Mouse (Mus musculus) megakaryocyte, embryonic 14.5 days (primary cell): ENCODE data around the gene Sidt1. TPM values are rescaled to one million over a fixed set of nuclear protein-coding genes. Genes with fewer than 3 reads are reported as not detected.

Experiments used
- H3K27me3 ChIP-seq: replicated peaks from 2 replicates; pipeline ENCODE3; 2012; ENCODE audit warnings: inconsistent platforms
- H3K36me3 ChIP-seq: replicated peaks from 2 replicates; pipeline ENCODE3; 2012; ENCODE audit warnings: low read length, inconsistent platforms, mixed read lengths
- H3K4me1 ChIP-seq: 2 replicates; pipeline ENCODE4 v1.6.1; 2012; ENCODE audit warnings: inconsistent platforms
- H3K4me3 ChIP-seq: replicated peaks from 2 replicates; pipeline ENCODE3; 2012; ENCODE audit warnings: moderate library complexity, mild to moderate bottlenecking, inconsistent platforms
- H3K9me3 ChIP-seq: 2 replicates; pipeline ENCODE4 v1.6.1; 2012; ENCODE audit warnings: inconsistent platforms
- FLI1 ChIP-seq: IDR thresholded peaks from 2 replicates; pipeline ENCODE4 v1.6.1; 2012; ENCODE audit warnings: low read length, inconsistent platforms, mixed read lengths
- GATA1 ChIP-seq: IDR thresholded peaks from 3 replicates; pipeline ENCODE4 v1.6.1; 2012; ENCODE audit warnings: mixed read lengths, low read length, inconsistent platforms, borderline replicate concordance
- polyA plus RNA-seq: library from polyadenylated mRNA; stranded (reverse); fragments of >175 nt; gene quantifications from 2 replicates; pipeline ENCODE4 v1.2.3, GENCODE M21; 2012; ENCODE audit warnings: low replicate concordance; ENCODE audit not compliant: insufficient read depth

Gene Sidt1
- polyA plus RNA-seq, 1 experiment: not detected

- Histone ChIP-seq H3K4me1 (peaks cover 4% of the 10 kb centered on the region), H3K9me3 (peaks cover 13% of the 10 kb centered on the region; the same call in 1 of the 2 replicates), H3K4me3 (no peak overlapping the region), H3K36me3 (peaks cover 99% of the 10 kb centered on the region), H3K27me3 (no peaks in the 10 kb centered on the region)
- TF ChIP-seq FLI1 (no peak), GATA1 (no peak)
These were observed 117.5 kb downstream of the Sidt1 start for GRCm38 (mm10) chr16:44215513-44215912.

DNA sequence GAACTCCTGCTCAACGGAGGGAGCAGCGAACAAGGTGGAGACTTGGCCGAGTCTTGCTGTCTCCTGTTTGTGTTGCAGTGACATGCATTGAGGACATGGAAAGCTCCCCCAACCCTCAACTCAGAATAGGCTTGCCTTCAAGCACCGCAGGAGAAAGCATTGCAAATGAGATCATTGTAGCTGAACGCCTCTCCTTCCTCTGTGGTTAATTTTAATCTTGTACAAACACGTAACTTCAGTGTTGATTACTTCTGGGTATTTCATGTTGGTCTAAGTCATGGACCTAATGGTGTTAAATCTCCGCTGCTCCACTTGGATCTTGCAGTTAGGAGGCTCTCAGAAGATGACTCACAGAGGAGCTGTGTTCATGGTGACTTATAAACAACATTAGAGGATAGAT, 120.3 kb downstream of the Sidt1 start:
- Histone ChIP-seq H3K27me3 (no peaks in the 10 kb centered on the region), H3K4me1 (peaks cover 12% of the 10 kb centered on the region), H3K4me3 (no peak overlapping the region), H3K9me3 (no peaks in the 10 kb centered on the region), H3K36me3 (peaks cover 98% of the 10 kb centered on the region)
- no peak for TF ChIP-seq FLI1

- no peak for TF ChIP-seq GATA1
- no peak for TF ChIP-seq FLI1
- Histone ChIP-seq H3K27me3 (no peaks in the 10 kb centered on the region), H3K9me3 (no peaks in the 10 kb centered on the region), H3K4me3 (no peak overlapping the region), H3K36me3 (peaks cover 97% of the 10 kb centered on the region), H3K4me1 (peaks cover 12% of the 10 kb centered on the region)
These were observed 122.0 kb downstream of the Sidt1 start for GRCm38 (mm10) chr16:44211054-44211414.

- no peaks in the 10 kb centered on the region for H3K9me3 ChIP-seq
- peaks cover 97% of the 10 kb centered on the region for H3K36me3 ChIP-seq
- peaks cover 12% of the 10 kb centered on the region for H3K4me1 ChIP-seq
- TF ChIP-seq FLI1 (no peak), GATA1 (no peak)
- H3K4me3 ChIP-seq: no peak overlapping the region
- H3K27me3 ChIP-seq: no peaks in the 10 kb centered on the region
These were observed 122.6 kb downstream of the Sidt1 start for GRCm38 (mm10) chr16:44210156-44211053.

GRCm38 (mm10) chr16:44205973-44206372, 127.0 kb downstream of the Sidt1 start:
- Histone ChIP-seq H3K27me3 (no peaks in the 10 kb centered on the region), H3K9me3 (no peaks in the 10 kb centered on the region), H3K36me3 (peaks cover 90% of the 10 kb centered on the region), H3K4me1 (peaks cover 12% of the 10 kb centered on the region), H3K4me3 (no peak overlapping the region)
- TF ChIP-seq GATA1: no peak
- no peak for TF ChIP-seq FLI1

DNA sequence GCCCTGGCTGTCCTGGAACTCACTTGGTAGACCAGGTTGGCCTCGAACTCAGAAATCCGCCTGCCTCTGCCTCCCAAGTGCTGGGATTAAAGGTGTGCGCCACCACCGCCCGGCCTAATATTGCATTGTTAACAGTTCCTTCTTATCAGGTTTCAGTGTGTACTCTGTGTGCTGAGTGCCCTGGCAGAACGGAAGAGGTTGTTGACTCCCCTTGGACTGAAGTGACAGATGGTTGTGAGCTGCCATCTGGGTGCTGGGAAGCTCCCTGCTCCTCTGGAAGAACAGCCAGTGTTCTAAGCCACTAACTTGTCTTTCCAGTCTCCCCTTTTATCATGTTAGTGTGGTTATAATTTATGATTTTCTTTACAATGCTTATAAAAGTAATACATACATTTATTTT, 128.7 kb downstream of the Sidt1 start:
- H3K4me3 ChIP-seq: no peak overlapping the region
- no peaks in the 10 kb centered on the region for H3K9me3 ChIP-seq
- TF ChIP-seq GATA1: no peak
- TF ChIP-seq FLI1: no peak
- H3K27me3 ChIP-seq: no peaks in the 10 kb centered on the region
- H3K36me3 ChIP-seq: peaks cover 90% of the 10 kb centered on the region
- peaks cover 4% of the 10 kb centered on the region for H3K4me1 ChIP-seq

DNA sequence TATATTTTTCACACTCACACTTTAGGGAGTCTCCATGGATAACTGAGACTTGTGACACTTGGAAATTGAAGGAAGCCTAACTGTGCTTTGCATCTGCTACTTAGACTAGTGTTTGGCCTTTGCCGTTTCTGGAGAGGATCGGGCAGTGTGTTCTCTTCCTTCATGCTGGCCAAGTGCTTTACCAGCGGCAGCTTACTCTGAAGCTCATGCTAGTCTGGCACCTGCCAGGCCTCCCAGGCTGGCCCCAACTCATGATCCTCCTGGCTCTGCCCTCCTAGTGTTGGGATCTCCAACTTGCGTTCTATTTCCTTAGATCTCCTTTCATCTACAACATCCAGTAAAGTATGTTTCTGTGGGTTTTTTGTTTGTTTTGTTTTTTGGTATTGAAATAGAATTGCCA, 132.8 kb downstream of the Sidt1 start:
- TF ChIP-seq FLI1: no peak
- TF ChIP-seq GATA1: no peak
- Histone ChIP-seq H3K4me3 (no peak overlapping the region), H3K27me3 (no peaks in the 10 kb centered on the region), H3K36me3 (peaks cover 65% of the 10 kb centered on the region), H3K9me3 (no peaks in the 10 kb centered on the region), H3K4me1 (peaks cover 16% of the 10 kb centered on the region)

DNA sequence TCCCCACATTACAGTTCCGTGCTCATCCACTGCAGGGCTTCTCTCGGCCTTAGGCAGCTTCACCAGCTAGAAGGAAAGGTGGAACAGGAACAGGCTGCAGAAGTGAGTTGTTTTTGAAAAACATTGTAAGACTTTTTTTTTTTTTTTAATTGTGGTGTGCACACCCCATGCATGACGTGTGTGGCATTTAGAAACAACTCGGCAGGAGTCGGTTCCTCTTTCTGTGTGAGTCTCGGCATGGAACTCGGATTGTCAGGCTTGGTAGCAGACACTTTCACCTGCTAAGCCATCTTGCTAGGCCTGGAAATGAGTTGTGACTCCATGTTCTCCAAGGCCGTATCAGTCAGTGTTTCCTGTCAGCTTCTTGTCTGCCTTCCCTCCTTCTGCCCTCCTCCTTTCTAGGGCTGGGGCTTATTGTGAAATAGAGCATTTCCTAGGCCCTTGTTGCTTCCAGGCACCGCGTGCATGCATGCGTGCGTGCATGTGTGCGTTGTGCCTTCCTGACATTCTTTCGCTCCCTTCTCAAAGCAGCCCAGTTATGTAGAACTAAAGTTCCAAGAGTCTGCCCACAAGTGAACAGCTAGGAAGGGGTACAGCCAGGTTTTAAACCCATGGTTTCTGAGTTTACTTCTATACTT, 133.8 kb downstream of the Sidt1 start:
- H3K4me3 ChIP-seq: no peak overlapping the region
- peaks cover 16% of the 10 kb centered on the region for H3K4me1 ChIP-seq
- no peaks in the 10 kb centered on the region for H3K9me3 ChIP-seq
- H3K27me3 ChIP-seq: no peaks in the 10 kb centered on the region
- no peak for TF ChIP-seq FLI1
- H3K36me3 ChIP-seq: peaks cover 56% of the 10 kb centered on the region

- TF ChIP-seq FLI1 (no peak), GATA1 (no peak)
- no peak overlapping the region for H3K4me3 ChIP-seq
- peaks cover 4% of the 10 kb centered on the region; the same call in 1 of the 2 replicates for H3K9me3 ChIP-seq
- H3K27me3 ChIP-seq: no peaks in the 10 kb centered on the region
- peaks cover 16% of the 10 kb centered on the region for H3K36me3 ChIP-seq
- H3K4me1 ChIP-seq: peaks cover 35% of the 10 kb centered on the region
These were observed 142.0 kb downstream of the Sidt1 start for GRCm38 (mm10) chr16:44190968-44191367.

Other genes with a start within 250 kb of the Sidt1 start
- 0.77 and 3.0 TPM in 2 replicates for gene Atp6v1a, start 193.5 kb downstream of the Sidt1 start, polyA plus RNA-seq
- 1.1 and 6.5 TPM in 2 replicates for gene Naa50, start 193.4 kb downstream of the Sidt1 start, polyA plus RNA-seq
- 0.88 and 0.89 TPM in 2 replicates for gene Usf3, start 159.9 kb downstream of the Sidt1 start, polyA plus RNA-seq
- 2.9 TPM in 1 of 2 replicates, not detected in the other for gene Spice1, start 13.9 kb upstream of the Sidt1 start, polyA plus RNA-seq
- gene Cfap44, start 61.6 kb upstream of the Sidt1 start, polyA plus RNA-seq: not detected in 2 replicates
- not detected in 2 replicates for gene Boc, start 225.7 kb upstream of the Sidt1 start, polyA plus RNA-seq